Mouse (Mus musculus) hindbrain, embryonic 10.5 days (tissue): ENCODE data around the gene Chd6. TPM values are rescaled to one million over a fixed set of nuclear protein-coding genes. Genes with fewer than 3 reads are reported as not detected.
A peak's percentile ranks its signal among the peaks of the same experiment; 100 is the strongest.

ENCODE experiments used
- DNase-seq: peaks from one replicate; pipeline ENCODE4 v3.0.0-alpha.2; 2017; ENCODE audit warnings: low spot score
- H3K27ac ChIP-seq: fragments of 300-500 bp; sonication (generic); 2 replicates; pipeline ENCODE4 v1.5.1; 2016; ENCODE audit warnings: mild to moderate bottlenecking, moderate library complexity
- H3K27me3 ChIP-seq: fragments of 300-500 bp; sonication (generic); 2 replicates; pipeline ENCODE4 v1.6.1; 2016; ENCODE audit warnings: mild to moderate bottlenecking; ENCODE audit not compliant: poor library complexity, insufficient read depth, severe bottlenecking
- H3K36me3 ChIP-seq: fragments of 300-500 bp; sonication (generic); 2 replicates; pipeline ENCODE4 v1.6.1; 2016; ENCODE audit warnings: mild to moderate bottlenecking, moderate library complexity
- H3K4me1 ChIP-seq: fragments of 300-500 bp; sonication (generic); replicated peaks from 2 replicates; pipeline ENCODE4 v1.6.1; 2016; ENCODE audit warnings: mild to moderate bottlenecking
- H3K4me3 ChIP-seq: fragments of 300-500 bp; sonication (generic); 2 replicates; pipeline ENCODE4 v1.5.1; 2016; ENCODE audit warnings: mild to moderate bottlenecking, moderate library complexity
- H3K9me3 ChIP-seq: fragments of 300-500 bp; sonication (generic); 2 replicates; pipeline ENCODE4 v1.6.1; 2016; ENCODE audit warnings: mild to moderate bottlenecking, moderate library complexity
- WGBS: fragments of 180-500 bp; shearing (Covaris S2); methylation state at CpG from one replicate; pipeline ENCODE4 v1.1.7; 2016; 5-methylcytosine and 5-hydroxymethylcytosine counted together
- polyA plus RNA-seq: library from polyadenylated mRNA; unstranded; fragments of >200 nt; fragmentation: Nextera tagmentation; extraction: Ambion mirVana; gene quantifications from 2 replicates; pipeline ENCODE4 v1.2.1, GENCODE M21; 2016

Chd6 gene
- polyA plus RNA-seq, 1 experiment from 2014 or later = 29.5 TPM

DNA sequence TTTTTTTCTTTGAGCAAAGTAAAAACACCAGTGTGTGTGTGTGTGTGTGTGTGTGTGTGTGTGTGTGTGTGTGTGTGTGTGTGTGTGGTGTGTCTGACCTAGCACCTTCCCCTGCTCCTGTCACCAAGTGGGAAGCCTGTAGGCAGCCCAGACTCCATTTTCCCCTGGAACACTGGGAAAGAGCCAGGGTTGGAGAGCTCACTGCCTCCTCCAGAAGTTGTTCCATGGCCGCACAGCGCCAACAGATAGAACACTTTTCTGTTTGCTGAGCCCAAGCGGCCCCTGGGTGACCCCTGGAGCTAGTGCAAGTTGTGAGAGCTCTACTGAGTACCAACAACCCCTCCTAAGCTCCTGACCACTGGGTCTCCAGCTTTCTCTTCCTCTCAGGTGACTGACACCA is 175.9 kb downstream of the Chd6 start:
- Histone ChIP-seq H3K27ac (no peak overlapping the region), H3K4me3 (no peak overlapping the region), H3K27me3 (no peaks in the 10 kb centered on the region), H3K36me3 (no peaks in the 10 kb centered on the region), H3K9me3 (0 out of 2 replicates have a peak, but pooled peaks cover 4% of the 10 kb centered on the region), H3K4me1 (peaks cover 7% of the 10 kb centered on the region; the same call in 1 of the 2 replicates)
- 81% methylated on average over 3 of the region's 3 CpGs for WGBS
- no peak for DNase-seq

DNA sequence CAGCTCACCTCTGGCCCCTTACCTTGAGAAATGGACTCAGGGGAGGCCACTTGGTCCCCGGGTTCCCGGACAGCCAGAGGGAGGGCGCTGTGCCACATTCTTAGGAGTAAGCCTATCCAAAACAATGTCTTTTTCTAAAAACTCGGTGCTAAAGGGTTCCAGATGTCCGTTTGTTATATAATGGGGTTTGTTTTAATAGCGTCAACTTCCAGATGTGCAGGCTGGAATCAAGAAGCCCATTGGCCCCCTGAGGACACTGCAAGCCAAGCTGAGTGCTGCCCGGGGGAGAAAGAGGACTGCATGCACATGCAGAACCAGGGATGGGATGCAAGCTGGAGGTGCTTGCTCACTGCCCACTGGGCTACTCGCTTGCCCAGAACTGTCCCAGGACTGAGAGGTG is 176.6 kb downstream of the Chd6 start:
- DNase-seq = no peak
- 67% methylated on average over 8 of the region's 8 CpGs for WGBS
- H3K9me3 ChIP-seq = 0 out of 2 replicates have a peak, but pooled peaks cover 4% of the 10 kb centered on the region

DNA sequence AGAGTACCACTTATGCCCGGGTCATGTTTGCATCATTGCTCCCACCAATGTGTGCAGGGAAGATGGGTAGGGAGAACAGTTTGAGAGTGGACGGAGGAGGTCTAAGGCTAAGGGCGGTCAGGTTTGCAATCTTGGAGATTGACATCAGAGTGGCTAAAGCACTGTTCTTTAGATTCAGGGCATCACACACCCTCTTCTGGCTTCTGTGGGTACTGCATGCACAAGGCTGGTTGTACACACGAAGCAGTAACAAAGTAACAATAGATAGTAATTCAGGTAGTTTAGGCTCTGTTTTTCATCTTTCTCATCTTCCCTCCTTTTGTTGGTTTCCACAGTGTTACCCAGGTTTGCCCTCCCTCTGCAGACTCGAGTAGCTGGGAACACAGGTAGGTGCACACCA is 177.5 kb downstream of the Chd6 start:
- H3K9me3 ChIP-seq = 0 out of 2 replicates have a peak, but pooled peaks cover 4% of the 10 kb centered on the region
- DNase-seq = no peak
- no peak overlapping the region for H3K27ac ChIP-seq
- no peak overlapping the region for H3K4me3 ChIP-seq
- no peaks in the 10 kb centered on the region for H3K36me3 ChIP-seq
- peaks cover 7% of the 10 kb centered on the region; the same call in 1 of the 2 replicates for H3K4me1 ChIP-seq
- no peaks in the 10 kb centered on the region for H3K27me3 ChIP-seq
- 93% methylated on average over 5 of the region's 5 CpGs for WGBS

More for the DNA sequence above, 176.6 kb downstream of the Chd6 start:
- Histone ChIP-seq H3K4me3 (no peak overlapping the region), H3K36me3 (no peaks in the 10 kb centered on the region), H3K27ac (no peak overlapping the region), H3K27me3 (no peaks in the 10 kb centered on the region), H3K4me1 (peaks cover 7% of the 10 kb centered on the region; the same call in 1 of the 2 replicates)

DNA sequence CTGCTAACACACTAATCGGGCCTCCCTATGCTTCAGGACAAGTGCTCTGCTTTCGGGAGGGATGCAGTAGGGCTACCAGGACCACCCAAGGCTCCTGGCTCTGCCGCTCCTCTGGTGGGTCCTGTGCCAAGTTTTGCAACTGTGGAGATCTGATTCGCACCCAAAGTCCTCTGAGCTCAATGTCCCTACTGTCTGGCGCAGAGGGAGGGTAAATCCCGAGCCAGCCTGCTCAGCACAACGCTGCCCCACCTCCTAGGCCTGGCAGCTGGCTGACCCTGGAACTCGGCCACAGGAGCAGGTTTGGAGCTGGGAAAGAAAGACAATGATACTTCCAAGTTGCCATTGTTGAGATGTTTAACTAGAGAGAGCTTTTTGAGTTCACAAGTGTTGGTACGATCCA is 183.7 kb downstream of the Chd6 start:
- H3K4me1 ChIP-seq = peaks cover 8% of the 10 kb centered on the region; the same call in 1 of the 2 replicates
- H3K27me3 ChIP-seq = no peaks in the 10 kb centered on the region
- 86% methylated on average over 9 of the region's 9 CpGs for WGBS
- H3K9me3 ChIP-seq = no peaks in the 10 kb centered on the region
- no peak overlapping the region for H3K4me3 ChIP-seq
- no peak for DNase-seq
- H3K36me3 ChIP-seq = no peaks in the 10 kb centered on the region
- H3K27ac ChIP-seq = no peak overlapping the region

DNA sequence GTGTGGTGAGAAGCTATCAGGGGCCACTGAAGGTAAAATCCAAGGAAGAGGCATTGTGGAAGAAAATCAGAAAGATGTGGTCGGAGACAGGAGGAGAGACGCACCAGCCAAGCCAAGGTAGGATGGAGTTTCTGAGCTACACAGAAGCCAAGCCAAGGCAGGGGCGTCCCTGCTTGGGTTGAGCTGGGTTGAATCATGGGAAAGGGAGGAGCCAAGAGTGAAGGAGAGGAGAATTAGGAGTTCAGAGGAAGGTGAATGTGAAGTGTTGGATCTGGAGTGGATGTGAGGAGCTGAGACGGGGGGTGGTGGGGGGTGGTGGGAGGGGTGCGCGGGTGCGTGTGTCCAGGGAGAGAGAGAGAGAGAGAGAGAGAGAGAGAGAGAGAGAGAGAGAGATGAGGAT is 187.6 kb downstream of the Chd6 start:
- no peaks in the 10 kb centered on the region for H3K36me3 ChIP-seq
- peaks cover 35% of the 10 kb centered on the region for H3K4me1 ChIP-seq
- no peak overlapping the region for H3K27ac ChIP-seq
- H3K9me3 ChIP-seq = no peaks in the 10 kb centered on the region
- H3K27me3 ChIP-seq = 0 out of 2 replicates have a peak, but pooled peaks cover 4% of the 10 kb centered on the region
- DNase-seq = no peak
- H3K4me3 ChIP-seq = no peak overlapping the region
- WGBS = 87% methylated on average over 7 of the region's 7 CpGs

DNA sequence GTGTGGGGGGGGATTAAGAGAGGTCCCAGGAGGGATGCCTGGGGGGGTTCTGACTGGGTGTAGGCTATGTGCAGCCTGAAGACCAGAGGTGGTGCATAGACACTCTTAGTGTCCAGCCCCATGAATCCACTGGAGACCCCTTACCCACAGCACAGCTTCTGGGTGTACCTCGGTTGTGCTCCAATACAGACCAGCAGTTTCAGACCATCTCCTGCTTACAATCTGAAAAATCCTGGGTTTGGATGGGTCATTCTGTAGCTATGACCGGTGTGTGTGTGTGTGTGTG is 190.0 kb downstream of the Chd6 start:
- H3K4me1 ChIP-seq = peaks cover 40% of the 10 kb centered on the region
- no peaks in the 10 kb centered on the region for H3K9me3 ChIP-seq
- DNase-seq = no peak
- H3K4me3 ChIP-seq = no peak overlapping the region
- 79% methylated on average over 2 of the region's 2 CpGs for WGBS
- peaks cover 25% of the 10 kb centered on the region for H3K27me3 ChIP-seq
- no peaks in the 10 kb centered on the region for H3K36me3 ChIP-seq
- peak overlapping the region; percentile 60 for H3K27ac ChIP-seq

DNA sequence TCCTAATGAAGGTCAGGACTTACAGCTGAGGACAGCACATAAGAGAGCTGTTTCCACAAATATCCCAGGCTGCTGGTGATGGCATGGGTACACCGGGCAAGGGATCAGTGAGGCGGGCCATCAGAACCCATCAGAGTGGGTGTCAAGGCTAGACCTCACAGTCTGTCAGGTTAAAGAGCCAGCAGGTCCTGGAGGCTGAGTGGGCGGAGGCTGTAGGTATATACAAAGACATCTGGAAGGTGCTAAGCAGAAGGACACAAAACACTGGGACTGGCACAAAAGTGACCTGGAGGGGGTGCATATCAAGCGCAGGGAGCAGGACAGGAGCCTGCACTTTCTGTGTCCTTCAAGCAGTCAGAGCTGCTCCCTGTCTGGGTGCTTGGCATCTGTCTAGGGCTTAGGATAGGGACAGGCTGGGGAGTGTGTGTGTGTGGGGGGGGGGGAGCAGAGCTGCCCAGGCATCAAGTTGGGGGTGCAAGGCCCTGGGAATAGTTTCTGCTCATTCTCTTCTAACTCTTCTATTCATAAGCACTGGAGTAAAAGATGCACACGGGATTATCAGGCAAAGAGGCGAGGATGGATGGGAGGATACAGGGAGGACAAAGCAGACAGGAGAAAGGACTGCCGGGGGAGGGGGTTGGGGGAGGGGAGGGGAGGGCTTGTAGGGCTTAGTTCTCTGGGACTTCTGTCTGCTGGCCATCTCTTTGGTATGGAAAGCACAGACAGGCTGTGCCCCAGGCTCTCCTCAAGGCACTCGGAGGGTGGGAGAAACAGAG is 190.5 kb downstream of the Chd6 start:
- no peaks in the 10 kb centered on the region for H3K36me3 ChIP-seq
- H3K4me3 ChIP-seq = no peak overlapping the region
- no peak for DNase-seq
- H3K9me3 ChIP-seq = no peaks in the 10 kb centered on the region
- peaks cover 40% of the 10 kb centered on the region for H3K4me1 ChIP-seq
- peak overlapping the region; percentile 60 for H3K27ac ChIP-seq
- peaks cover 31% of the 10 kb centered on the region for H3K27me3 ChIP-seq
- WGBS = 48% methylated on average over 8 of the region's 8 CpGs

DNA sequence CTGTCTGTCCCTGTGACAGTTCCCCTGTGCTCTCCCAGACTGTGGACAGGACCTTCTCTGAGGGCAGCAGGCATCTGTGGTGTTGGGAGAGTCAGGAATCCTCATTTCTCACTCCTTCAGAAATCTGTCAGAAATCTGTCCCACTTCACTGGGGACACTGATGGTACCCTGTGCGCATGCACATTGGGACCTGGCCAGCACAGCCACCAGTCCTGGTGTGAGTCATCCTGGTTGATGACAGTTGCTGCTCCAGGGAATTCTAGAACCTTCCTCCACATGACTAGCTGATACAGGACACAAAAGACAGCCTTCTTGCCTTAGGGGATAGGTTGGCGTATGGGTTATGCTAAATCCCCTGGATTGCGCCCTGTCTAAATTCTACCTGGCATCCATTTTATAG is 191.6 kb downstream of the Chd6 start:
- Histone ChIP-seq H3K4me1 (peaks cover 43% of the 10 kb centered on the region), H3K36me3 (no peaks in the 10 kb centered on the region), H3K27ac (peak overlapping the region; percentile 23; the same call in 1 of the 2 replicates), H3K9me3 (no peaks in the 10 kb centered on the region), H3K27me3 (peaks cover 41% of the 10 kb centered on the region), H3K4me3 (no peak overlapping the region)
- 96% methylated on average over 3 of the region's 3 CpGs for WGBS
- no peak for DNase-seq

DNA sequence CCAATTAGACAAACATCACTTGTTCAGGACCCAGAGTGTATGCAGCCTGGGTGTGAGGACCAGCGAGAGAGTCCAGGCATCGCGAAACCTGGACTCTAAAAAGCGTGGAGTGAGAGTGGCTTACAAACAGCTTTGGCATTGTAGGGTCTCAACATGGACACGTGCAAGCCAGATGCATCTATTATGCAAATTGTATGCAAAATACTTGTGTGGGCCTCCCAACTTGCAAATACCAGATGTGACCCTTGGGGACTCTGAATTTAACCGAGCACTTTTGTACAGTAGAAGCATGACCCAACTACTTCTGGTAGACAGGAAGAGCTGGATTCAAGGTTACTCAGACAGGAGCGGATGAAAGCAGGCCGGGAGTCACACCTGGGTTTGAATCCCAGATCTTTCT is 192.2 kb downstream of the Chd6 start:
- 84% methylated on average over 8 of the region's 8 CpGs for WGBS
- H3K27ac ChIP-seq = no peak overlapping the region

DNA sequence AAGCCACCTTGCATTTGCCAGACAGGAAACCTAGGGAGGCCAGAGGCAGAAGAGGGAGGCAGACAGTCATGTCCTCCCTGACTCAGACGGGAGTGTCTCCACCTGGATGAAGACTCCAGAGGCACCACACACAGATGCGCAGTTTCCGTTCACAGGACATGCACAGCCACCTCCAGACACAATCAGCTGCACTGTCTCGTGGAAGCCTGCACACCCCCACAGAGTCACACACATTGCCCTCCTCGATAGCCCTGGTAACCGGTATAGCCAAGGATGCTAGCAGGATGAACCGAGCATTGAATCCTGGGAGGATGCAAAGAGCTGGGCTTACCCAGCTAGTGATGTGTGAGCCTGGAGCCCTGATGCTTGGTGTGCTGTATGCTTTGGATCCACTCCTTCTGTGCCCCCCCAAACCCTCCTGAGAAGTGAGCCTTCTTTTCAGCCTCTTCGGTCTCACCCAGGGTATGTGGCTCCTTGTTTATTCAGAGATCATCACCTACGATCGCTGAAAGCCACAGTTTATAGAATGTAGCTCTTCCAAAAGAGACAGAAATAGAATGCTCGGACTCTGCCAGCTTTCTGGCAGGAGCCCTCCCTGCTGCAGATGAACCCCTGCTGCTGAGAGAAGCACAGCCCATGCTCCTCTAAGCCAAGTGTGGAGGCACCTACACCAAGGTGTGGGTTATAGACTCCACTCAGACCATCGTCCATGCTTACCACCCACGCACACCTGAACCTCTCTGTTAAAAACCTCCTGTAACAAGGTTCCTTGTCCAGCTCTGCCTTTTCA is 192.9 kb downstream of the Chd6 start:
- H3K27ac ChIP-seq = no peak overlapping the region
- H3K27me3 ChIP-seq = peaks cover 54% of the 10 kb centered on the region

More for the DNA sequence above, 192.2 kb downstream of the Chd6 start:
- H3K4me3 ChIP-seq = no peak overlapping the region
- no peaks in the 10 kb centered on the region for H3K9me3 ChIP-seq
- peaks cover 47% of the 10 kb centered on the region for H3K27me3 ChIP-seq
- H3K36me3 ChIP-seq = no peaks in the 10 kb centered on the region
- DNase-seq = no peak
- H3K4me1 ChIP-seq = peaks cover 47% of the 10 kb centered on the region

DNA sequence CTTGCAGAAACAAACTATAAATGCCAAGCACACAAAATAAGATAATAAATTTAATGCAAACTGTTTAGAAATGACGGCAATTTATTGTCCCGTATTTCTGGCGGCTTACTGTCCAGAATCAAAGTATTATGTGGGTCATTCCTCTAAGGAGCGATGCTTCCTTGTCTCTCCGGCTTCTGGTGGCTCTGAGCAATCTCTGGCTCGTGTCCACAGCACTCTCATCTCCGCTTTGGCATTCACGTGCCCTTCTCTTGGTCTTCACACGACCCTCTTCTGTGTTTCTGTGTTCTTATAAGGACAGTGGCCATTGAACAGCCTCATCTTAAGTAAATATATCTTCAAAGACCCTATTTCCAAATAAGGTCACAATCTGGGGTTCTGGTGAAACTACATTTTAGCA is 194.2 kb downstream of the Chd6 start:
- no peaks in the 10 kb centered on the region for H3K9me3 ChIP-seq
- DNase-seq = no peak
- peaks cover 42% of the 10 kb centered on the region for H3K4me1 ChIP-seq
- peaks cover 68% of the 10 kb centered on the region for H3K27me3 ChIP-seq
- 85% methylated on average over 9 of the region's 9 CpGs for WGBS
- no peaks in the 10 kb centered on the region for H3K36me3 ChIP-seq
- H3K4me3 ChIP-seq = no peak overlapping the region
- no peak overlapping the region for H3K27ac ChIP-seq

More for the DNA sequence above, 192.9 kb downstream of the Chd6 start:
- 83% methylated on average over 13 of the region's 13 CpGs for WGBS
- no peak overlapping the region for H3K4me3 ChIP-seq
- H3K4me1 ChIP-seq = peaks cover 49% of the 10 kb centered on the region
- H3K9me3 ChIP-seq = no peaks in the 10 kb centered on the region
- DNase-seq = no peak
- H3K36me3 ChIP-seq = no peaks in the 10 kb centered on the region

DNA sequence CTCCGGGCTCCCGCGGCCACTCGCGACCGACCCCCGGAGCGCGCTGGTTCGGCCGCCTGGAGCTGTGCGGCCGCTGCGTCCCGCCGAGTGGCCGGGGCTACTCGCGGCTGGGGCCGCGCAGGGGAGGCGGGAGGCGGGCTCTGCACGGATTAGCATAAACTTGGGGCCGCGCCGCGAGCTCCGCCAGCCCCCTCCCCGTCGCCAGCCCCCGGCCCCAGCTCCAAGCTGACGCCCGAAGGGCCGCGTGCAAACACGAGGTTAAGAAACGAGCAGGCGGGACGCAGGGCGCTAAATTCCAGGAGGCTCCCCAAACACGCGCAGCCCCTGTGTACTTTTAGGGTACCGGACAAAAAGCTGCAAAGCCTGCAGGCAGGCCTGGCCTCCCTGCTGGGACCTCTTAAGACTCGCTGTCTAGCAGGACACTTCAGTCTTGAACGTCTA is 196.6 kb downstream of the Chd6 start, which contains the start of gene Emilin3:
Gene Emilin3, minus strand, starts transcription at position 98 of the 441 bp plus-strand sequence.
- Histone ChIP-seq H3K4me3 (peak within 1 kb of the TSS; percentile 65), H3K27me3 (peaks cover 90% of the 10 kb centered on the region), H3K36me3 (0 out of 2 replicates have a peak, but pooled peaks cover 5% of the 10 kb centered on the region), H3K27ac (peak within 1 kb of the TSS; percentile 80), H3K9me3 (no peaks in the 10 kb centered on the region), H3K4me1 (peaks cover 37% of the 10 kb centered on the region)
- DNase-seq = peak; percentile 53
- under 1% methylated on average over 46 of the region's 46 CpGs for WGBS
